Mouse (Mus musculus) stomach, postnatal 0 days (tissue): Measurements from ENCODE around the gene Scnn1g. TPM values are rescaled to one million over a fixed set of nuclear protein-coding genes. Genes with fewer than 3 reads are reported as not detected.

Experiments used
- ATAC-seq: fragments of 200-750 bp; cut with Nextera tagmentation; 2 replicates; pipeline ENCODE4 v1.8.0; 2017; ENCODE audit not compliant: low FRiP score, low TSS enrichment
- DNase-seq: peaks from one replicate; pipeline ENCODE4 v3.0.0-alpha.2; 2016; ENCODE audit warnings: low spot score
- H3K27ac ChIP-seq: fragments of 300-500 bp; sonication (generic); replicated peaks from 2 replicates; pipeline ENCODE4 v1.5.1; 2014; ENCODE audit warnings: mild to moderate bottlenecking, control low read depth
- H3K27me3 ChIP-seq: fragments of 300-500 bp; sonication (generic); 2 replicates; pipeline ENCODE4 v1.6.1; 2014; ENCODE audit warnings: low read length; ENCODE audit not compliant: control insufficient read depth, insufficient read depth
- H3K36me3 ChIP-seq: fragments of 300-500 bp; sonication (generic); 2 replicates; pipeline ENCODE4 v1.6.1; 2014; ENCODE audit warnings: low read length, mixed read lengths; ENCODE audit not compliant: control insufficient read depth, insufficient read depth
- H3K4me1 ChIP-seq: fragments of 300-500 bp; sonication (generic); replicated peaks from 2 replicates; pipeline ENCODE4 v1.6.1; 2014; ENCODE audit warnings: antibody characterized with exemption; ENCODE audit not compliant: control insufficient read depth, insufficient read depth
- H3K4me2 ChIP-seq: fragments of 300-500 bp; sonication (generic); replicated peaks from 2 replicates; pipeline ENCODE4 v1.6.1; 2014; ENCODE audit warnings: low read depth, mild to moderate bottlenecking, control low read depth, moderate library complexity
- H3K4me3 ChIP-seq: fragments of 300-500 bp; sonication (generic); 2 replicates; pipeline ENCODE4 v1.5.1; 2014; ENCODE audit warnings: low read depth, low read length, control low read depth
- H3K9ac ChIP-seq: fragments of 300-500 bp; sonication (generic); 2 replicates; pipeline ENCODE4 v1.6.1; 2014; ENCODE audit warnings: mild to moderate bottlenecking, low read length, control low read depth, mixed read lengths
- H3K9me3 ChIP-seq: fragments of 300-500 bp; sonication (generic); 2 replicates; pipeline ENCODE4 v1.6.1; 2016; ENCODE audit warnings: low read length; ENCODE audit not compliant: control insufficient read depth
- CTCF ChIP-seq: IDR thresholded peaks from 2 replicates; pipeline ENCODE4 v1.5.1; 2016; ENCODE audit warnings: antibody characterized with exemption, low read depth, mild to moderate bottlenecking, moderate library complexity
- EP300 ChIP-seq: optimal IDR thresholded peaks from 2 replicates; pipeline ENCODE3; 2016; ENCODE audit warnings: antibody characterized with exemption
- WGBS: fragments of 180-500 bp; shearing (Covaris S2); extraction: QIAGEN DNeasy Blood & Tissue Kit; methylation state at CpG from one replicate; pipeline ENCODE4 v1.1.7; 2014; 5-methylcytosine and 5-hydroxymethylcytosine counted together
- polyA plus RNA-seq: library from polyadenylated mRNA; unstranded; fragments of >200 nt; fragmentation: Nextera tagmentation; extraction: Ambion mirVana; gene quantifications from 2 replicates; pipeline ENCODE4 v1.2.1, GENCODE M21; 2015

Gene Scnn1g
- polyA plus RNA-seq, 1 experiment from 2014 or later = 7.0 TPM

DNA sequence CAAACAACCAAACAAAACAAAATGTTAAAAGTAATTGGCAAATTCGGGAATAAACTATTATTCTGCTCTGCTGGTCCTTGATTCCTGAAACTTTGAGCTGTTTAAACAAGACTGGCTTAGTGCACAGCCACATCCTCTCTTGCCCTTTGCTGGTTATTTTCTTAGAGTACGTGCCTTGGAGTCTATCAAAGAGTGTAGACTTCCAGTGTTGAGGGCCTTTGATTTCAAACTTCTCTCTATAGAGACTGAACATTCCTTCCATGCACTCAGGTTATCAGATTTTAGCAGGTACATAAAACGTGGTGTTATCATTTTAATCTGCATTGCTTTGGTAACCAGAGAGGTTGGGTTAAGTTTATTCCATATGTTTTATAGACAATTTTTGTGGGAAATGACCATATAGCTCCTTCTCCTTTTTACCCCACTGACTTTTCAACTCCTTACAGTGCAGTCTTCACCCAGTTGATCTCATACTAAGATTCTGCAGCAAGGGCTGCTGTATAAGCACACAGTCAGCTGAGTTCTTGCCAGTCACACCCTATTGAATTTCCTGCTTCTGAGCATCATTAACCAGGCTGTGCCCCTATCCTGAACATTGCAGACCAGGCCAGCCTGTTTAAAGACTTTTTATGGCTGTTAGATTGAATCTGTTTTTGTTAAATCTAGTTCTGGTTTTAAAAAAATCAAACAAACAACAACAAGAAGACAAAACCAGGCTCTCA is 48.1 kb downstream of the Scnn1g start:
- no peaks in the 10 kb centered on the region for H3K36me3 ChIP-seq
- H3K27me3 ChIP-seq = no peaks in the 10 kb centered on the region
- H3K9ac ChIP-seq = no peak overlapping the region
- H3K4me3 ChIP-seq = no peak overlapping the region
- no peaks in the 10 kb centered on the region for H3K4me1 ChIP-seq
- TF ChIP-seq EP300 (no peak), CTCF (no peak)
- 45% methylated on average over 3 of the region's 3 CpGs for WGBS
- DNase-seq (no peak), ATAC-seq (no peak)
- no peaks in the 10 kb centered on the region for H3K9me3 ChIP-seq
- no peak overlapping the region for H3K4me2 ChIP-seq
- no peak overlapping the region for H3K27ac ChIP-seq

DNA sequence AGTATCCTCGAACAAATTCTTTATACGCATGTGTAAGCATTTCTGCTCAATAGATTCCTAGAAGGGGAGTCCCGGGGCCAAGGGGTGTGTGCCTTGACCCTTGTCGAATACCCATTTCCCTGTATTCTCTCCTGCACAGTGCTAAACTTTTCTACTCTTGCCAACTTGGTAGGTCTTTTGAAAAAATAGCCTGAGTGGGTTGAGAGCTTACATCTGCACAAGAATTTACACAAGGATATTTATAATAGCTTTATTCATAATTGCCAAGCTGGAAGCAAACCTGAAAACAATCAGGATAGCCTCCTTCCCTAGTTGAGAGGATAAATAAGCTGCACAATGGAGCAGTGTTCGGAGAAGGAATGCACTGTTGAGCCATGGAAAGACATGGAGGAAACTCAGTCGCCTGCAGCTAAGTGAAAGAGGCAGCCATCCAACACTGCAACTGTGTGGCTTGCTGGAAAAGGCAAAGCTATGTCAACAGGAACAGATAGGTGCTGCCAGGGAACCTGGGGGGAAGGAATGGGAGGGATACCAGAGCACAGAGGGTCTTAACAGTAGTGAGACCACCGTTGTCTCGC is 51.5 kb downstream of the Scnn1g start:
- TF ChIP-seq EP300 (no peak), CTCF (no peak)
- Histone ChIP-seq H3K27me3 (no peaks in the 10 kb centered on the region), H3K9me3 (no peaks in the 10 kb centered on the region), H3K36me3 (no peaks in the 10 kb centered on the region), H3K27ac (no peak overlapping the region), H3K4me2 (no peak overlapping the region), H3K4me1 (no peaks in the 10 kb centered on the region), H3K4me3 (no peak overlapping the region), H3K9ac (no peak overlapping the region)
- ATAC-seq (no peak), DNase-seq (no peak)
- WGBS = 61% methylated on average over 8 of the region's 8 CpGs

DNA sequence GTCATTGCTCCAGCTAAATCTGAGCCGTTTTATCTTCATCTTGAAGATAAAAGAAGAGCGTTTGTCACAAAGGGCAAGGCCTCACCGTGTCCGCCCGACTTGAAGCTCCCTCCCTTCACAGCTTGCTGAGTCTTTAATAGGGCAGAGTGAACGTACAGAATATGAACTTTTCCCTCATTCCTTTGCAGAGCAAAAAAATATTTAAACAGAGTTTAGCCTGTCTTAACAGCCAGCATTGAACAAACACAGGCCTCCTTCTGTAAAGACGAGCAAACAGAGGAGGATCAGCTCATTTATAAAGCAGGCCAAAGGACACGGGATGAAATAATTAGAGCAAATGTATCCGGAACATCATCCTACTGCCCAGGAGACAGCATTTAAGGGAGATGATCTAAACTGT is 63.5 kb downstream of the Scnn1g start:
- 26% methylated on average over 9 of the region's 9 CpGs for WGBS
- H3K27ac ChIP-seq = no peak overlapping the region
- H3K36me3 ChIP-seq = no peaks in the 10 kb centered on the region
- H3K4me2 ChIP-seq = no peak overlapping the region
- ATAC-seq (peak; percentile 89), DNase-seq (no peak)
- H3K9ac ChIP-seq = no peak overlapping the region
- no peak overlapping the region for H3K4me3 ChIP-seq
- TF ChIP-seq EP300 (no peak), CTCF (no peak)
- H3K27me3 ChIP-seq = no peaks in the 10 kb centered on the region
- no peaks in the 10 kb centered on the region; the same call in 1 of the 2 replicates for H3K4me1 ChIP-seq
- no peaks in the 10 kb centered on the region for H3K9me3 ChIP-seq

DNA sequence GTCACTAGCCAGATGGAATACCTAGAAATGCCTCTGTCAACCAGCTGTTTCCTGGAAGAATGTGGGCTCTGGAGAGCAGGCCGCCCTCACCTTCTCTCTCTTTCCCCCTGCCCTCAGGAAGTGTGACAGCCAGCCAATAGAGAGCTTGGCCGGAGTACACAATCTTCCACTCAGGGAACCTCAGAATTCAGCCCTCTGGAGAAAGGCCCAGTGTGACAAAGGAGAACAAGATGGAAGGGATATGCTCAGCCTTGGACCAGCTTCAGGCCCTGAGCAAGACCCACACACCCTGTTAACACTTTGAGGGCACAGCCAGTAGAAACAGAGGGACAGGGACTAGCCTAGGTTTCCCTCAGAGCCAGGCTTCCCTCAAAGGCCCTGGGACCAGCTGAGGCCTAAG is 68.2 kb downstream of the Scnn1g start:
- no peak overlapping the region for H3K9ac ChIP-seq
- no peak overlapping the region for H3K4me3 ChIP-seq
- H3K4me2 ChIP-seq = no peak overlapping the region
- H3K4me1 ChIP-seq = no peaks in the 10 kb centered on the region; the same call in 1 of the 2 replicates
- H3K36me3 ChIP-seq = no peaks in the 10 kb centered on the region
- peak overlapping the region; percentile 40; the same call in 1 of the 2 replicates for H3K27ac ChIP-seq
- no peak for DNase-seq
- no peaks in the 10 kb centered on the region for H3K9me3 ChIP-seq
- ATAC-seq = peak; percentile 61
- 56% methylated on average over 2 of the region's 2 CpGs for WGBS
- H3K27me3 ChIP-seq = no peaks in the 10 kb centered on the region
- TF ChIP-seq EP300 = no peak
- no peak for TF ChIP-seq CTCF

DNA sequence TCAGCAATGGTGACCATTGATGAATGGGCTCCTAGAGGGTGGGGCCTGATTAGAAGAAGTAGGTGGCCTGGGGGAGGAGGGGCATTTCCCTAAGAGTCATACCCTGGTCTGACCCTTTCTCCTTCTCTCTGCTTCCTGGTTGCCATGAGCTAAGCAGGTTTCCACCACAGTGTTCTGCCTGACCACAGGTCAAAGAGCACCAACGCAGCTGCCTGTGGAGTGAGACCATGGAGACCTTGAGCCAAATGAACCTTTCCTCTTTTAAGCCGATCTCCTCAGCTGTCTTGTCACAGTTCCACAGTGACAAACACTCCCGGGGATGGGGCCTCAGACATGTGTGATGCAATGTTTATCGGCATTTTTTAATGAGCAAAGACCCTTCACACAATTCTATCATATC is 68.7 kb downstream of the Scnn1g start:
- 83% methylated on average over 4 of the region's 4 CpGs for whole genome bisulfite sequencing
- Histone ChIP-seq H3K4me2 (no peak overlapping the region), H3K4me1 (no peaks in the 10 kb centered on the region; the same call in 1 of the 2 replicates), H3K4me3 (no peak overlapping the region), H3K9ac (no peak overlapping the region), H3K27me3 (no peaks in the 10 kb centered on the region), H3K9me3 (no peaks in the 10 kb centered on the region), H3K27ac (no peak overlapping the region), H3K36me3 (no peaks in the 10 kb centered on the region)
- peak; percentile 30 for DNase-seq
- peak; percentile 88 for ATAC-seq
- TF ChIP-seq CTCF (no peak), EP300 (no peak)

DNA sequence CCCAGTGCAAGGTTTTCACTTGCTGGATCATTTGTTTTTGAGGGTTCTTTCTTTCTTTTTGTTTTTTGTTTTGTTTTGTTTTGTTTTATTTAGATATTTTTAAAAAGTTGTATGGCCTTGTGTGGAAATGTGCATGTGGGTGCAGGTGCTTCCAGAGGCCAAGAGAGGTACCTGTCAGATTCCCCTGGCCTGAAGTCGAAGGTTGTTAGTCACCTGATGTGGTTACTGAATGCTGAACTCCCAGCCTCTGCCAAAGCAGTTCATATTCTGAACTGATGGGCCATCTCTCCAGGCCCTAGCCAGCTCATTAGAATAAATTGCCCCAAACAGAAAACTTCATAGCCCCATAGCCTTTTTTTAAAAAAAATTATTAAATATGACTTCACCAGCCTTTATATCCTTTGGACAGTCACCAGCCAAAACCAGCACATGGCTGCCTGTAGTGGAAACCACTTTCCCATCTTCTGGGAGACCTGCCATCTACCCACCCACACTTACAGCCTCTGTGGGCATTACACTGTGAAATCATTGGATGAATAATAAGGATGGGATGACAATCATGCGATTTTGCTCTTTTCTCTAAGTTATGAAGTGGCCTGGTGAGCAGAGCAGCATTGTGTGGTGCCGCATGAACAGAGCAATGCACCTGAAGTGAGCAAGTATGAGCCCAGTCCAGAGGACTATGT is 71.7 kb downstream of the Scnn1g start:
- Histone ChIP-seq H3K4me2 (no peak overlapping the region), H3K9me3 (no peaks in the 10 kb centered on the region), H3K4me3 (no peak overlapping the region), H3K4me1 (no peaks in the 10 kb centered on the region), H3K36me3 (no peaks in the 10 kb centered on the region), H3K27ac (no peak overlapping the region), H3K9ac (no peak overlapping the region), H3K27me3 (no peaks in the 10 kb centered on the region)
- DNase-seq (no peak), ATAC-seq (no peak)
- WGBS = 86% methylated on average over 3 of the region's 3 CpGs
- TF ChIP-seq EP300 = no peak
- TF ChIP-seq CTCF = no peak
